Mouse (Mus musculus) C2C12 (cell line): Measurements from ENCODE around the gene Ankrd36.

Source experiments
- CTCF ChIP-seq: IDR thresholded peaks from one replicate; pipeline ENCODE4 v1.5.1; 2011; ENCODE audit not compliant: control insufficient read depth, insufficient read depth, insufficient read length
- MYOG ChIP-seq: IDR thresholded peaks from one replicate; pipeline ENCODE4 v1.6.1; 2011; ENCODE audit not compliant: control insufficient read depth, insufficient read length; ENCODE audit errors: extremely low read depth

- TF ChIP-seq CTCF (no peak), MYOG (no peak)
Observed at GRCm38 (mm10) chr11:5542482-5543185, 26.9 kb upstream of the Ankrd36 start.
